Mouse (Mus musculus) embryonic fibroblast, embryonic 13.5 days (primary cell): ENCODE results near the gene B4galnt4.

Experiments used
- CTCF ChIP-seq: IDR thresholded peaks from 2 replicates; pipeline ENCODE4 v1.5.1; 2011; ENCODE audit warnings: mild to moderate bottlenecking, control low read depth, low read length, moderate library complexity, borderline replicate concordance; ENCODE audit not compliant: insufficient read depth
- POLR2A ChIP-seq: IDR thresholded peaks from 2 replicates; pipeline ENCODE4 v1.6.1; 2011; ENCODE audit warnings: low read depth, mild to moderate bottlenecking, control low read depth, low read length, moderate library complexity

GRCm38 (mm10) chr7:141068351-141068750 is 7.4 kb downstream of the B4galnt4 start:
- TF ChIP-seq CTCF (no peak), POLR2A (no peak)
